Mouse (Mus musculus): ENCODE measurements around the gene Mettl25.

Mettl25 gene

GRCm38 (mm10) chr10:105753831-105754605 lies 87.2 kb downstream of the Mettl25 start:
- no peak for DNase-seq (ENCODE audit: low spot score in 2 of 2)

- DNase-seq (ENCODE audit: low spot score in 2 of 2) = no peak
Measured at GRCm38 (mm10) chr10:105746019-105746418, 95.2 kb downstream of the Mettl25 start.

GRCm38 (mm10) chr10:105741736-105742135 lies 99.4 kb downstream of the Mettl25 start:
- no peak for DNase-seq (ENCODE audit: low spot score in 2 of 2)

GRCm38 (mm10) chr10:105738942-105739341 lies 102.2 kb downstream of the Mettl25 start:
- DNase-seq (ENCODE audit: low spot score in 2 of 2) = no peak

- no peak for DNase-seq (ENCODE audit: low spot score in 2 of 2)
Measured at GRCm38 (mm10) chr10:105727798-105728197, 113.4 kb downstream of the Mettl25 start.

- DNase-seq (ENCODE audit: low spot score in 2 of 2) = no peak
Measured at GRCm38 (mm10) chr10:105727353-105727752, 113.8 kb downstream of the Mettl25 start.

- DNase-seq (ENCODE audit: low spot score in 2 of 2) = no peak
Measured at GRCm38 (mm10) chr10:105714844-105715243, 126.3 kb downstream of the Mettl25 start.

- no peak for DNase-seq (ENCODE audit: low spot score in 2 of 2)
Measured at GRCm38 (mm10) chr10:105714366-105714765, 126.8 kb downstream of the Mettl25 start.

GRCm38 (mm10) chr10:105713222-105713621 lies 128.0 kb downstream of the Mettl25 start:
- DNase-seq (ENCODE audit: low spot score in 2 of 2) = no peak
